Mouse (Mus musculus): ENCODE results near the gene Dleu7.

- TF ChIP-seq ZNF384 (IDR thresholded peaks at IDR 0.05; ENCODE audit: low read depth, low read length) (no peak), CHD2 (IDR thresholded peaks at IDR 0.05; ENCODE audit: low read depth, low read length) (no peak)
Observed at GRCm38 (mm10) chr14:62254371-62254770, 38.5 kb downstream of the Dleu7 start.

Measured in ES-E14 (cell line).